Mouse (Mus musculus) retina, postnatal 1 day (tissue): ENCODE measurements around the gene Cped1.
A peak's percentile ranks its signal among the peaks of the same experiment; 100 is the strongest.
"Not testable (repeated sequence)": the region's sequence is repeated elsewhere in the genome, so short reads cannot be mapped to it uniquely, and the experiment has no call there.

Experiments
- DNase-seq: peaks from one replicate; pipeline ENCODE4 v3.0.0-alpha.2; 2012

Gene Cped1

DNA sequence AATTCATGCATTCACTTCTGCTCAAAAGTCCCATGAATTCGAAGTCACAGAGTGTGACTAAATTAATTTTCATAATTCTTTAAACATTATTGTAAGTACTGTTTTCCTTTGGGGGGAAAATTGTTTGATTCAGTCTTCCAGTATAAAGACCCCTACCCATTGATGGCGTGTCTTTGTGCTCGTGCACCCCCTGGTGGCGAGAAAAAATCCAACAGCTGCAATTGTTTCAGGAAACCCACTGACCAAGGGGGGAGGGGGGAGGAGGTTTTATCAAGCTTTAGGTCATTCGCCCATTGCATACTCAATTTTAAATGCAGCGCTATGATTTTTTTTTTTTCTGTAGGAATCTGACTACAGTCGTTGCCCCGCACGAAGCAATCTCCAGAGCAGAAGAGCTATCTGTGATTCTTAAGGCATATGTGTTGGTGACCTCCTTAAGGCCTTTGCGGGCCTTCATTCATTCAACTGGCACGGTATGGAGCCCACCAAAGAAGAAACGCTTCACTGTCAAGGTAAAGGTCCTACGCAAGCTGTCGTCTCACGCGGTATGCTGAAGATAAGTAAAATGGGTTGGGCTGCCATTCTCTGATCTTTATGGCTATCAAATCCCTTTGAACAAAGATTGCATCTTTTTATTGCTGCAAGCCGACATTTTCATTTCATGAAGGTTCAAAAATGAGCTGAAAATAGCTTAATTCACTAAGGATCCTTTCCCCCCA lies 102.8 kb downstream of the Cped1 start:
- peak; percentile 74 for DNase-seq

DNA sequence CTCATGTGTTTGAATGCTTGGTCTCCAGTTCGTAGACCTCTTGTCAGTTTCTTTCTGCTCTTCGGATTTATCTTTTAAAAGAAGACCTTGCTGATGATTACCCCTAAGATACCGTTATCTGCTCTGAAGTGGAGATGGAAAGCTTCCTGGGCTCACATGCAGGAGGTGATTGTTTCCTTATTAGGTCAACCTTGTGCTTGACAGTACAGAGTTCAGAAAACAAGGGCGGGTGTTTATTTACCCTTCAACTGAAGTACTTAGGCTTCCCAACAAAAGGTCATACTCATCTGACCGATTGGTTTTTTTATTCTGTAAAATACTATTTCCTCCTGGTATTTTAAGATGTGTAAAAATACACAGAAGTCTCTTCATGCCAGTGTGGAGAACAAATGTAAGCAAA lies 106.1 kb downstream of the Cped1 start:
- DNase-seq: no peak

DNA sequence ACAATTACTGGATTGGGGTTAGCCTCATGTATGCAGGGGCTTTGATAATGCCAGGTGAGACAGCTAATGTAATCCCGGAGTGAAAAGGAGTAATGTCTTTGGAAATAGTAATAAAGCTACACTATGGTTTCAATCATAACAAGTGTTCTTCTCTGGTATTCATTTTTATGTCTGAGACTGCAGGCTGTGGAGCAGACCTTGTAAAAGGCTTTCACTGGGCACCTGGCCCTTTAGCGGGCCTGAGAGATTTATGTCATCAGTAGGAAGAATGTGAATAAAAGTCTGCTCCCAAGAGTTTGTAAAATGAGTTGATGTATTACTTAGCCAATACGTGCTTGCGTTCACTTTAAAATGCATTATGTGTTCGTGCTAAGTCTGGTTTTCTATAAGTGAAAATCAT lies 108.1 kb downstream of the Cped1 start:
- DNase-seq: no peak

DNA sequence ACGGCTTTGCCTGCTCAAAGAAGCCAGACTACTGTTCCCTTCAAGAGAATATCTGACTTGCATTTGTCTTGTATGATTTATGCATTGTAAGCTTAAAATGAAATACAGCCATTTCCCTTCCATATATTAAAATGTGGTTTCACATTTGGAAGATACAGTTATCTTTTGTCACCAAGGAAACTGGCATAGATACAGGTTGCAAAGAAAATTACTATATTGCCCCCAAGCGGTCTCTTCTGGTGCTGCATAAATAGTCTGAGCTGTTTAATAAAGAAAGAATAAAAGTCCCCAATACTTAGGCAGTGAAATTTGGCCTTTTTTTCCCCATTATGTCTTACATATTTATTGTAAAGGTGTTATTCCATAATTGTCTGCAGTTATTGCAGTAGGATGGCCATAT lies 112.0 kb downstream of the Cped1 start:
- DNase-seq: peak; percentile 56

DNA sequence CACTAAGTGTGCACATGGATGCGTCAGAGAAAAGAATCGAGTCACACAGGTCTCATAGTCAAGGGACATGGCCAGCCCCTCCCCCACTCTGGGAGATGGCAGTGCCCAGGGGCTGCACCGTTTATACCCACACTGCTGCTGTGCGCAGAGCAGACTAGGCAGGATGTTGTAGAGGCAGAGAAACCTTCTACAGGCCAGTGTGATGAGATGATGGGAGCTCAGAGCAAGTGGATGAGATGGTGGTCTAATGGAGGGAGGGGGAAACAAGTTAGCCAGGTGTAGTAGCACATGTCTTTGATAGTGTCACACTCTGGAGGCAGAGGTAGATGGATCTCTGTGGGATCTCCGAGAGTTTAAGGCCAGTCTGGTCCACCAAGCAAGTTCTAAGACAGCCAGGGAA lies 114.1 kb downstream of the Cped1 start:
- DNase-seq: no peak

DNA sequence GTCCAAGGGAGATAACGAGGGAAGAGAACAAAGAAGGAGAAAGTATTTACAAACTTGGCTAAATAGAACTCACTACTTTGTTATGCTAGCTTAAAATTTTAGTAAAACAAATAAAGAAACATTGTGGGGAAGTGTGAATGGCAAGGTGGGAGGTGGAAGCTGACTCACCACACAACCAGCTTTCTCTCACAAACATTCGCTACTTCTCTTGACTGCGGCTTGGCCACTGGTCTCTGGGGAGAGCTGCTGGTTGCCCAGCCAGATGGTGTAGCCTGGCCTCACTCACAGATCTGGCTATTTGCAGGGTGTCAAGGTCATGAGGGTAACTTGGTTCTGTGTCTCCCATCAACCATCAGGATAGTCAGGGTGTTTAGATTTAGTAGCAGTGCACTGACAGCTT lies 116.2 kb downstream of the Cped1 start:
- DNase-seq: no peak

DNA sequence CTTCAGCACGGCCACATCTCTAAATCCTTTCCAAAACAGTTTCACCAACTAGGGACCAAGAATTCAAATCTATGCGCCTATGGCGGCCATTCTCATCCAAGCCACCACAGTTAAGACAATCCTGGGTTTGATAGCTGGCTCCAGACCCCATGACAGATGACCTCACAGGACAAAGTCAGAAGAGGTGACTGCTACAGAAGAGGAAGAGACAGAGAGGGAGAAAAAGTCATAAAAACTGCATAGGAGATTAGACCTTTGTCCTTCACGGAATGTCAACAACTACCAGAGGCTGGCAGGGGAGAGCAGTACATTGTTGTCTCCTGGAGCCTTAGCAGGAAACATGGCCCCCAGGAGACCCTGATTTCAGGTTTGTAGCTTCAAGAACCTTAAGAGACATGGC lies 117.0 kb downstream of the Cped1 start:
- DNase-seq: no peak

DNA sequence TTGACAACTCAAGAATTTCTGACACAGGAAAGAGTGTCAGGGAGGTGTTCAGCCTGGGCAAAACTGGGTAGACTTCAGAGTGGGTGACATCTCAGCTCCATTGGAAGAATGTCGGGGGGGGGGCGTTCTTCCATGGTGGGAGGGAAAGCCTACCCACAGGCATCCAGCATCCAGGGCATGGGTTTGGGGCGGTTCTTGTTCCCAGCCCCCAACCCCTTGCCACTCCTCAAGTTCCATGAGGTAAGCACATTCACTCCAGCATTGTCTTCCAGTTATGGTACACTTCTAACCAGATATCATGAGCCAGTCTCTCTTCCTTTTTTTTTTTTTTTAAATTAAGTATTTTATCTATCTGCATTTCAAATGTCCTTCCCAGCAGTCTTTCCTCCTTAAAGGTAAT lies 118.0 kb downstream of the Cped1 start:
- DNase-seq: no peak

DNA sequence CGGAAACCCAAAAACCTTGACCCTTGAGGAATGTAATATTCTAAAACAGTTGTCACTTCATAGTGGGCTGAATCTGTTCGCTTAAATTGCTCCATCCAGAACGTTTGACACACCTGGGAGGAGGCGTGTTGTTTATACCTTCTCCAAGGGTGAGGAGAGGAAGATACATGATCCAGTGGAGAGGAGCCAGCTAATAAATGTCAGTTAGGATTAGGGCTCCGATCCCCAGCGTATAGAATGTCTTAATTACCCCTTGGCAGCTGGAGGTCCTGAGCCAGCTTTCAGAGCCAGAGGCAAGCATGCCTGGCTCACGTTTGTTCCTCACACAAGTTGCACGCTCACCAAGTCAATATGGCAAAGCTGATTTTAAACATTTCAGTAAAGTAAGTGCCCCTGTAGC lies 118.5 kb downstream of the Cped1 start:
- peak; percentile 75 for DNase-seq

DNA sequence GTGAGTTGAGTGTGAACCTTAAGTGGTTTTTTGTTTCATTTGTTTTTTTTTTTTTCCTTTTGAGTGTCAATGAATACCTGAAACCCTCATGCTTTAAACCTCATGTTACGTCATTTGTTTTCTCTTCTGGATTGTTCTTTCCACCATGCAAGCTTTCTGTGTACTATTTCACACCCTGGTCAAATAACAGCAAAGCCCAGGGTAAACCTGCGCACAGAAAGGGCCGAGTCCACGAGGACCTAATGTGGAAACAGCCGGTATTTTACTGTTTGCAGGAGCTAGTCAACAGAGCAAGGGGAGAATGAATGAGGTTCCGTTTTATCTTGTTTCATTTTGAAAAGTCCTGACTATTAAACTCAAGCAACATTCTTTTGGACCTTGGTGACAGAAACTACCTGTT lies 128.4 kb downstream of the Cped1 start:
- no peak for DNase-seq

DNA sequence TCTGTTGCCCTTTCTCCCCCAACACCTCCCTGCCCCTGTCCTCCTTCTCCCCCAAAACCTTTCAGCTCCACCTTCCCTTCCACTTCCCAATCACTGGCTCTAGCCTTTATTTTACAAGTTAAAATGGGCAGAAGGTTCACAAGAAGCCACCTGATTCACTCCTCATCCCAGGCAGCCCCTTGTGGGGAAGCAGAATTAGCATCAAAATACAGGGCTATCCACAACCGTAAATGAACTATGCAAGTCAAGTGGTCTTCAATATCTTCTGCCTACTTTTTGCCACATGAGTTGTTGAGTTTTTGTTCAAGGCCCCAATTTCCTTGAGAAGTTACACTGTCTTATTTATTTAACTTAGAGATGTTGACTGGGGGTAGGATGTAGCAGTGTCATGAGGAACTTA lies 131.0 kb downstream of the Cped1 start:
- DNase-seq: no peak

DNA sequence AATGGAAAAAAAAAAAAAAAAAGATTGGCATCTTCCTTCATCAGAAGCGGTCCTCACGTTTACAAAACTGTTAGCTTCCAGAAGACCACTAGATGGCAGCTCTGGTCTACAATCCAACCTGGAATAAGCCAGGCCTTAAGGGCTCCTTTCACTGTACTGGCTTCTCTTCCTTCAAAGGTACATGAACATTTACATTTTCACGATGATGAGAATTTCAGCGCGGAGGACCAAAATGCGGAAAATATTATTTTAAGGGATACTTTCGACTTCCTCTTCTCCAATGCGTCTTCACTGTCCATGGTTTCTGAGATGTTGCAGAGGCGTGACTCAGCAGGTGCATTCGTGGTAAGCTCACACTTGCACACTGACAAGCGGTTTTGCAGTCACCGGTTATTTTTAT lies 136.4 kb downstream of the Cped1 start:
- peak; percentile 83 for DNase-seq

DNA sequence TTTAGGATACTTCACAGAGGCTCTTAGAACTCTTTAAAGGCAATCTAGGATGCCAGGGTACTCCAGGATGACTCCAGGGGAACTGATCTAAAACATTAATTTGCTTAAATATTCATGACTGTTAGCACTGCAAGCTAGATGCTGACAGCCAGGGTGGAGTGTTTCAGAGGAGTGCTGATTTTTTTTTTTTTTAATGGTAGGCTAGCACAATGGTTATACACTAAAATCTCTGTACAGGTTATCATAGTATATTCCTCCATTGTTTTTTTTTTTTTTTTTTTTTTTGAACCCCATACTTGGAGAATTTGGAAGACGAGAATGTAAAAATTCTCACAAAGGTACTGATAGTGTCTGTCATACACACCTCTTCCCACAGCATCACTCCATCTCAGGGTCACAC lies 137.0 kb downstream of the Cped1 start:
- no peak for DNase-seq

DNA sequence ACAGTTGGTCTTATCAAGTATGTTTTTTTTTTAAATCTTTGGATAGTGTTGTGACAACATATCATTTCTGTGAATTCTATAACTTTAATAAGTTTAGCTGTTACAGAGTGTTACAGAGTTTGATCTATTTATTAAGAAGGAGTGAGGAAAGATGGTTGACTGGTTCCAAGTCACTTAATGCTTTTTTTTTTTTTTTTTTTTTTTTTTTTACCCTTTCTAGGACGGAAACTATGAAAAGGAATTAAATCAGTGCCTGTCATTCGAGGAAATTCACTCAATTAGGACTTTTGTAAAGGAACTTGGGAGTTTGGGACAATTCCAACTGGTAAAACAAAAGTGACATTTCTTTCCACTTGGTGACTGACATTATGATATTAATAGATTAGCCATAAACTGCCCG lies 137.6 kb downstream of the Cped1 start:
- no peak for DNase-seq

DNA sequence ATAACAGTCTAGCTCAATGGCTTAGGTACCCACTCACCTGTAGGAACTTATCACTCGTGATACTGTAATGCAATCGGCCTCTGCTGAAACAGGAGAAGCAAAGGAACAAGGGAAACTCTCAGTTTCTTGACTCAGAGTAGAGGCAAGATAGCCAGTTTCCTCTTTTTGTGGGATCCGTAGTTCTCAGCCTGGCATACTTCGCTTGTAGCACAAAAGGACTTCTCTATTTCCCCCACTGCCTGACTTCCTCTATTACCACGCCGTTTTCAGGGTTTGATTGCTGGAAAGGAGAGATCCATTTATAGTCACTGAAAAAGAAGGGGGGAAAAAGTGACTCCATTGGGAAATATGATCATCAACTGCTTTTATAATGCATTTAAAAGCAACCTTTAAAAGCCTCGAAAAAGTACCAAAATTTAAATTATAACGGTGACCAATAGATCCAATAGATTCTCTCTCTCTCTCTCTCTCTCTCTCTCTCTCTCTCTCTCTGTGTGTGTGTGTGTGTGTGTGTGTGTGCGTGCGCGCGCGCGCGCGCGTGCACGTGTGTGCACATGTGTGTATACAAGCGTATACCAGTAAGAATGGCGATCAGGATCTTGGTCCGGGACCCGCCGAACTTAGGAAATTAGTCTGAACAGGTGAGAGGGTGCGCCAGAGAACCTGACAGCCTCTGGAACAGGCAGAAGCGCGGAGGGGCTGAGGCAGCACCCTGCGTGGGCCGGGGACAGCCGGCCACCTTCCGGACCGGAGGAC lies 139.0 kb downstream of the Cped1 start:
- DNase-seq: not testable (repeated sequence)

DNA sequence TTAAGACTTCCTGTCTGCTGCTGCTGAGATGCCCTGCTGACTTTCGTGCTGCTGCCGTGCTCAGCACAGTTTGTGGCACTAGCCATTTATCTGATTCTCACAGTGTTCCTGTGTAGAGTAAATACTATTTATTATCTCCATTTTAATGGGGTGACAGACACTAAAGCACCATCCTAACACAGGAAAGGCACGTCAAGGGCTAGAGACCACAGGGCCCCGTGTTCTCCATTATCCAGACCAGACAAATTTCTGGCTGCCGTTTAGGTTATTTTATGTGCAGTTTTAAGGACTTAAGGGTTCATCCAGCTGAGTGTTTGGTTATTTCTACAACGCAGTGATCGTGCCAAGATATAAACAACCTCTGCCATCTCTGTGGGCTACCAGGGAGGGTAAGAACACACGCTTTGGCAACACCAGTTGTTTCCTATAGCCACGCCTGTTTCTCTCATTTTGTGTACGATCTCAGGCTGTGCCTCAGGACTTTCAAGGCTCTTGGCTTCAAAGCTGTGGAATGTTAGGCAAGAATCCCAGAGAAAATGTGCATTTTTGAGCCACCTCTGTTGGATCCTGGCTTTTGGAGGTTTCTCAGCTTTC lies 149.4 kb downstream of the Cped1 start:
- DNase-seq: no peak

DNA sequence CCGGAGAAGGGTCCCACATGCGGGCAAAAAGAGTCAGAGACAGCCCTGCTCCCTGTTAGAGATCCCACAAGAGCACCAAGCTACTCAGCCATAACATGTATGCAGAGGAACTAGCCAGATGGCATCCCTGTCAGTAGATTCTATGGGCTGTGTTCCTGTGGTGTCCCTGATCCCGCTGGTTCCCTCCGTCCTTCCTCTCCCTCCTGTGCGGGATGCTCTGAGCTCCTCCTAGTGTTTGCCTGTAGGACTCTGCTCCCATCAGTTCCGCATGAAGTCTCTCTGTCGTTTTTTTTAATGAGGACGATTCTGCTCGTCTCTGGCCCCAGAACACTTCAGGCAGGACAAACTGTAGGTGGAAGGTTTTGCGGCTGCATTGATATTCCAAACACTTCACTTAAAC lies 151.1 kb downstream of the Cped1 start:
- DNase-seq: peak; percentile 64

DNA sequence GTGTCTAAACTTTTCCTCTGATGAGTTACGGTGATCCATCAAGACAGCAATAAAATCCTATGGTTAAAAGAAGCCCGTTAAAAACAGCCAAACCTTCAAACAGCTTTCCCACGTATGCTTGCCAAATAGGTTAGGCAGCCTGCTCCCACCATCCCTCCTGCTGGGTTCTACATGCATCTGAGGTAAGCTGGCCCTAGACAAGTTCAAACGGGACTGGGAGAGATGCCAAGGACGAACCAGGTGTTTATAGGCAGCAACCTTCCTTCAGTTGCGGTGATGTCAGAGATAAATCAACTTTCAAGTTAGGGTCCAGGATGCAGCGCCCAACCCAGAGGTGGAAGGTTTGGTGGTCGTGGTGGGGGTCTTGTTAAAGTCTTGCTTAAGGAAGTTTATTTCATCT lies 155.1 kb downstream of the Cped1 start:
- no peak for DNase-seq

DNA sequence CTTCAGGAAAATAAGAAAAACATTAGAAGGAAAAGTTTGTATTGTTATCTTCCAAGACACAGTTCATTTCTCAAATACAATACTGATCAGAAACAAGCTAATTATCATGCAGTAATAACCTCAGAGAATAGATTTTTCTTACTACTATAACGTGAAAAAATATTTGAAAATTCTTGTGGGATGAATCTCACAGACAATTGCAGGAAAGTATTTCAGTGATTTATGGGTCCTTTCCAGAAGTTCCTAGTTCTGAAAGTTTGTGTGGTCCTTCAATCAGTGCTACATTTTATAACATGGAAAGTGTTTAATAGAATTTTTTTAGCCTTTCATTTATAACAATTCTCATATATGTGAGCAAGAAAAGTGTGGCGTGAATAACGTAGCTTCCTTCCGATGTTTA lies 161.5 kb downstream of the Cped1 start:
- DNase-seq: no peak

DNA sequence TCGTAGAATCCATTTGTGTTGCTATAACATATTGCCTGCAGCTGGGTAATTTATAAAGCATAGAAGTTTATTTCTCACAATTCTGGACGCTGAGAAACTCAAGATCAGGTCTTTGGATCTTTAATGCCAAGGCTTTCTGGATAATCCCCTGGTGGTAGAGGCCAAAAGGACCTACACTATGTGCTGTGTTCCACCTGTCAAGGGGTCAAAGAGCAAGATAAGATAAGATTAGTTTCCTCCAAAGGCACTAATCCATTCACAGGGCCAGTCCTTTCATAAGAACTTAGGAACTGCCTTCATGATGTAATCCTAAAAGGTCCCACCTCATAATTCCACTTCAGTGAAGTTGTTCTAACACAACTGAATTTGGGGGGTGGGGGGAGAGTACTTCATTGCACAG lies 162.8 kb downstream of the Cped1 start:
- no peak for DNase-seq

DNA sequence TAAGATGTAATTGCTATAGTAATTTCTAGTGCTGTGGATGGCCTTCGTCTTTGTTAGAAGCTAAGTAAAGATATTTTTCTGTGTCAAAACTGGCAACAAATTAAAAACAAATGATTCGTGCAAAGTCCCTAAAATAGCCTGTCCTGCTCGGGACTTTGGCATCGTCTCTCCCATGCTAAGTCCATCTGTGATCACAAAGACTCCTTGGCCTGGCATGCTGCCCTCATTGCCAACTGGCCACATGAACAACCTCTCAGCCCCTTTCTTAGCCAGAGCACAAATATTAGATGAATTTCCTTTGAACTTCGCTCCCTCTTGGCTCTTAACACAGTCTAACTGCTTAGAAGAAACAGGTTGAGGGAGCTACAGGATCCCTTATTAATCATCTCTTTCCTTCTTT lies 171.7 kb downstream of the Cped1 start:
- no peak for DNase-seq

DNA sequence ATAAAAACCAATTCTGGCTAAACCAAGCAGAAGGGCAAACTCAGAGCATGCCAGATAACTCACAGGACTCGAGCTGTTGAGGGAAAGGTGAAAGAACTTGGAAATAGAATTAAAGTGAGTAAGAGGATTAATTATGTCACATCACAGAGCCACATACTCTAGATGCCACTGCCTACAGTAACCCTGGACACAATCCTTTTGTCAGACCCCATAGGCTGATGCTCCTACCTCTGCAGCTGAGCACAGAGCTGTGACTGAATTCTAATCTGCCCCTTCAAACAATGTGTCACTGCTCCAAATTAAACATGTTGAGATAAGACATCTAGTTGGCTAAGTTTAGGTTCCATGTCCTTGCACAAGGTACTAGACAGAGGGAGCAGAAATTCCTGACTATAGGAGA lies 176.2 kb downstream of the Cped1 start:
- no peak for DNase-seq

DNA sequence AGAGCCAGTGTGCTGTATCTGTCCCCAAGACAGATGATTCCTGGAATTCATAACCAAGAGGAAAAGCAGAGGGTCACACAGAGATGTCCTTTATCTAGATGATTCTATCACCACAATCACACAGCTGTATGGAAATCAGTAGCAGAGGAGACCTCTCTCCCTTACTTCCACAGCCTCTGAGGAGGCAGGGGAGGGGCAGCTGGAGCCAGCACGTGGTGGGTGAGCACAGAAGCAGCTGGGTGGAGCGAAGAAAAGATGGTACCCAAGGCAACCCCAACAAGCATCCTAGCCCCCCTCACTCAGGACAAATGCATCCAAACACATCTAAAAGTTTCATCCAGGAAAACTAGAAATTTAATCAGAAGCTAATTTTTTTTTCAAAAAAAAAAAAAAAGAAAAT lies 182.7 kb downstream of the Cped1 start:
- DNase-seq: no peak

DNA sequence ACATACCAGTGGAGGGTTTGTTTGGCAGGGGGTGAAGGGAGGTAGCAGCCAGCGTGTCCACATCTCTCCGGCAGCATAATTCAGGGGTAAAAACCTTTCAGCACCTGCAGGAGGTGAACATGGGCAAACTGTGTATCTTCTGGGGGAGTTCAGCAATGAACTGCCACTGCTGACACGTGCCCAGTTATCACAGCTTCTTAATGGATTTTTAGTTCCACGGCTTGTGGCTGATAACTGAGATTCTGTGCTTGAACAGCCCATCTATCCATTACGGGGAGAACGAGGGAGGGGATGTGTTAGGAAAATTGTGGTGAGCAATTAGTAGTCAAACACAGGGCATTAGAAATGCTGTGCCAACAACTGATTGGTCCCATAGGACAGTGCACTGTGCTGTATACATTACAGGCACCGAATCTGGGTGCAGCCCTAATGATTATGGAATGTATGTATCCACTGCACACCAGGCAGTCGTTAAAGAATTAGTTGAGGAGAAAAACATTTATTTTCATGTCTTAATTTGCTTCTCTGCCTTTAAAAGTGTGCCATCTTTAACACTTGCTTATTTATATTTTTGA lies 193.1 kb downstream of the Cped1 start:
- no peak for DNase-seq
